Mouse (Mus musculus): Measurements from ENCODE around the gene 4921504E06Rik. TPM values are rescaled to one million over a fixed set of nuclear protein-coding genes. Genes with fewer than 3 reads are reported as not detected.
A peak's percentile ranks its signal among the peaks of the same experiment; 100 is the strongest.

The 4921504E06Rik gene
- polyA plus RNA-seq, 1 experiment, result 0.12 TPM

GRCm38 (mm10) chr2:19560071-19560470, 6.4 kb upstream of the 4921504E06Rik start:
- DNase-seq (ENCODE audit: low read depth), result peak; percentile 15
- TF ChIP-seq POLR2A (IDR thresholded peaks at IDR 0.05; ENCODE audit: borderline replicate concordance, extremely low read depth, insufficient read depth, insufficient read length, poor library complexity, severe bottlenecking), result no peak
- no peak for TF ChIP-seq CTCF (IDR thresholded peaks at IDR 0.05; ENCODE audit: borderline replicate concordance, extremely low read depth, insufficient read depth, insufficient read length)

GRCm38 (mm10) chr2:19551396-19551795, 2.3 kb downstream of the 4921504E06Rik start:
- no peak for DNase-seq (ENCODE audit: low read depth)
- no peak for TF ChIP-seq POLR2A (IDR thresholded peaks at IDR 0.05; ENCODE audit: borderline replicate concordance, extremely low read depth, insufficient read depth, insufficient read length, poor library complexity, severe bottlenecking)
- no peak for TF ChIP-seq CTCF (IDR thresholded peaks at IDR 0.05; ENCODE audit: borderline replicate concordance, extremely low read depth, insufficient read depth, insufficient read length)

GRCm38 (mm10) chr2:19540906-19541305, 12.8 kb downstream of the 4921504E06Rik start:
- TF ChIP-seq CTCF (IDR thresholded peaks at IDR 0.05; ENCODE audit: borderline replicate concordance, extremely low read depth, insufficient read depth, insufficient read length) (no peak), POLR2A (IDR thresholded peaks at IDR 0.05; ENCODE audit: borderline replicate concordance, extremely low read depth, insufficient read depth, insufficient read length, poor library complexity, severe bottlenecking) (no peak)
- DNase-seq (ENCODE audit: low read depth), result no peak

- no peak for TF ChIP-seq CTCF (IDR thresholded peaks at IDR 0.05; ENCODE audit: borderline replicate concordance, extremely low read depth, insufficient read depth, insufficient read length)
- no peak for TF ChIP-seq POLR2A (IDR thresholded peaks at IDR 0.05; ENCODE audit: borderline replicate concordance, extremely low read depth, insufficient read depth, insufficient read length, poor library complexity, severe bottlenecking)
- no peak for DNase-seq (ENCODE audit: low read depth)
Observed at GRCm38 (mm10) chr2:19529428-19529827, 24.3 kb downstream of the 4921504E06Rik start.

- no peak for TF ChIP-seq POLR2A (IDR thresholded peaks at IDR 0.05; ENCODE audit: borderline replicate concordance, extremely low read depth, insufficient read depth, insufficient read length, poor library complexity, severe bottlenecking)
- peak; percentile 59; the same call in 1 of the 2 replicates for TF ChIP-seq CTCF (IDR thresholded peaks at IDR 0.05; ENCODE audit: borderline replicate concordance, extremely low read depth, insufficient read depth, insufficient read length)
- peak; percentile 84 for DNase-seq (ENCODE audit: low read depth)
Observed at GRCm38 (mm10) chr2:19528797-19529196, 24.9 kb downstream of the 4921504E06Rik start.

GRCm38 (mm10) chr2:19524071-19524470, 29.6 kb downstream of the 4921504E06Rik start:
- DNase-seq (ENCODE audit: low read depth), result no peak
- TF ChIP-seq CTCF (IDR thresholded peaks at IDR 0.05; ENCODE audit: borderline replicate concordance, extremely low read depth, insufficient read depth, insufficient read length) (no peak), POLR2A (IDR thresholded peaks at IDR 0.05; ENCODE audit: borderline replicate concordance, extremely low read depth, insufficient read depth, insufficient read length, poor library complexity, severe bottlenecking) (no peak)

- no peak for TF ChIP-seq CTCF (IDR thresholded peaks at IDR 0.05; ENCODE audit: borderline replicate concordance, extremely low read depth, insufficient read depth, insufficient read length)
- no peak for TF ChIP-seq POLR2A (IDR thresholded peaks at IDR 0.05; ENCODE audit: borderline replicate concordance, extremely low read depth, insufficient read depth, insufficient read length, poor library complexity, severe bottlenecking)
- DNase-seq (ENCODE audit: low read depth), result peak; percentile 25
Observed at GRCm38 (mm10) chr2:19521662-19522061, 32.1 kb downstream of the 4921504E06Rik start.

- no peak for DNase-seq (ENCODE audit: low read depth)
- TF ChIP-seq POLR2A (IDR thresholded peaks at IDR 0.05; ENCODE audit: borderline replicate concordance, extremely low read depth, insufficient read depth, insufficient read length, poor library complexity, severe bottlenecking), result no peak
- TF ChIP-seq CTCF (IDR thresholded peaks at IDR 0.05; ENCODE audit: borderline replicate concordance, extremely low read depth, insufficient read depth, insufficient read length), result no peak
Observed at GRCm38 (mm10) chr2:19520617-19521016, 33.1 kb downstream of the 4921504E06Rik start.

GRCm38 (mm10) chr2:19519768-19520167, 33.9 kb downstream of the 4921504E06Rik start:
- peak; percentile 89 for DNase-seq (ENCODE audit: low read depth)
- no peak for TF ChIP-seq POLR2A (IDR thresholded peaks at IDR 0.05; ENCODE audit: borderline replicate concordance, extremely low read depth, insufficient read depth, insufficient read length, poor library complexity, severe bottlenecking)
- TF ChIP-seq CTCF (IDR thresholded peaks at IDR 0.05; ENCODE audit: borderline replicate concordance, extremely low read depth, insufficient read depth, insufficient read length), result peak; percentile 79; the same call in 1 of the 2 replicates

- DNase-seq (ENCODE audit: low read depth), result peak; percentile 35
- TF ChIP-seq POLR2A (IDR thresholded peaks at IDR 0.05; ENCODE audit: borderline replicate concordance, extremely low read depth, insufficient read depth, insufficient read length, poor library complexity, severe bottlenecking) (no peak), CTCF (IDR thresholded peaks at IDR 0.05; ENCODE audit: borderline replicate concordance, extremely low read depth, insufficient read depth, insufficient read length) (no peak)
Observed at GRCm38 (mm10) chr2:19517952-19518351, 35.8 kb downstream of the 4921504E06Rik start.

GRCm38 (mm10) chr2:19512381-19512780, 41.3 kb downstream of the 4921504E06Rik start:
- DNase-seq (ENCODE audit: low read depth), result no peak
- TF ChIP-seq POLR2A (IDR thresholded peaks at IDR 0.05; ENCODE audit: borderline replicate concordance, extremely low read depth, insufficient read depth, insufficient read length, poor library complexity, severe bottlenecking) (no peak), CTCF (IDR thresholded peaks at IDR 0.05; ENCODE audit: borderline replicate concordance, extremely low read depth, insufficient read depth, insufficient read length) (no peak)

GRCm38 (mm10) chr2:19511032-19511431, 42.7 kb downstream of the 4921504E06Rik start:
- peak; percentile 39 for DNase-seq (ENCODE audit: low read depth)

More at GRCm38 (mm10) chr2:19511032-19511431, 42.7 kb downstream of the 4921504E06Rik start:
- TF ChIP-seq CTCF (IDR thresholded peaks at IDR 0.05; ENCODE audit: borderline replicate concordance, extremely low read depth, insufficient read depth, insufficient read length) (no peak), POLR2A (IDR thresholded peaks at IDR 0.05; ENCODE audit: borderline replicate concordance, extremely low read depth, insufficient read depth, insufficient read length, poor library complexity, severe bottlenecking) (no peak)
